Mouse (Mus musculus) MEL (cell line): ENCODE measurements around the gene Lmntd1.

Experiments
- CTCF ChIP-seq, 3 experiments: IDR thresholded peaks in 2 of 3; conservative IDR thresholded peaks in 1 of 3; 2 replicates each; pipeline ENCODE4 v1.5.1; 2011 to 2012; ENCODE audit warnings: low read length in 3 of 3, low read depth in 2 of 3, mild to moderate bottlenecking in 2 of 3, improper control_type of control experiment in 1 of 3, inconsistent platforms in 1 of 3, mixed read lengths in 1 of 3, moderate library complexity in 1 of 3; ENCODE audit not compliant: control insufficient read depth in 1 of 3, insufficient read depth in 1 of 3, poor library complexity in 1 of 3, severe bottlenecking in 1 of 3
- E2F4 ChIP-seq: IDR thresholded peaks from 2 replicates; pipeline ENCODE4 v1.6.1; 2011; ENCODE audit warnings: low read depth, low read length, improper control_type of control experiment, borderline replicate concordance
- ETS1 ChIP-seq: IDR thresholded peaks from 2 replicates; pipeline ENCODE4 v1.6.1; 2012; ENCODE audit warnings: low read depth, mild to moderate bottlenecking, inconsistent platforms, low read length, improper control_type of control experiment, moderate library complexity
- GATA1 ChIP-seq: IDR thresholded peaks from 2 replicates; pipeline ENCODE4 v1.6.1; 2011; ENCODE audit warnings: low read depth, low read length, improper control_type of control experiment
- JUND ChIP-seq: IDR thresholded peaks from 2 replicates; pipeline ENCODE4 v1.6.1; 2011; ENCODE audit warnings: low read depth, mild to moderate bottlenecking, improper control_type of control experiment, low read length
- KAT2A ChIP-seq: conservative IDR thresholded peaks from 2 replicates; pipeline ENCODE4 v1.6.1; 2012; ENCODE audit warnings: low read depth, low read length, improper control_type of control experiment, inconsistent platforms
- MAZ ChIP-seq: IDR thresholded peaks from 2 replicates; pipeline ENCODE4 v1.6.1; 2012; ENCODE audit warnings: low read depth, mild to moderate bottlenecking, inconsistent platforms, low read length, improper control_type of control experiment
- MYC ChIP-seq: IDR thresholded peaks from 2 replicates; pipeline ENCODE4 v1.6.1; 2011; ENCODE audit warnings: low read depth, mild to moderate bottlenecking, low read length, improper control_type of control experiment, moderate library complexity
- POLR2A ChIP-seq, 2 experiments: IDR thresholded peaks; 2 replicates each; pipeline ENCODE4 v1.6.1; 2011 to 2012; ENCODE audit warnings: low read length in 2 of 2, mild to moderate bottlenecking in 2 of 2, control low read depth in 1 of 2, improper control_type of control experiment in 1 of 2, low read depth in 1 of 2, moderate library complexity in 1 of 2; ENCODE audit not compliant: control insufficient read depth in 1 of 2, insufficient read depth in 1 of 2, poor library complexity in 1 of 2
- SIN3A ChIP-seq: IDR thresholded peaks from 2 replicates; pipeline ENCODE4 v1.6.1; 2012; ENCODE audit warnings: low read length, improper control_type of control experiment, inconsistent platforms
- SMC3 ChIP-seq: IDR thresholded peaks from 2 replicates; pipeline ENCODE4 v1.6.1; 2011; ENCODE audit warnings: low read depth, low read length, improper control_type of control experiment
- TBP ChIP-seq: IDR thresholded peaks from 2 replicates; pipeline ENCODE4 v1.8.0; 2011; ENCODE audit warnings: low read depth, low read length, improper control_type of control experiment
- ZKSCAN1 ChIP-seq: IDR thresholded peaks from 2 replicates; pipeline ENCODE4 v1.6.1; 2012; ENCODE audit warnings: low read depth, mild to moderate bottlenecking, inconsistent platforms, low read length, improper control_type of control experiment, moderate library complexity
- ZNF384 ChIP-seq: IDR thresholded peaks from 2 replicates; pipeline ENCODE4 v1.6.1; 2012; ENCODE audit warnings: low read depth, mild to moderate bottlenecking, inconsistent platforms, low read length, improper control_type of control experiment

- TF ChIP-seq ETS1 (no peak), MYC (no peak), ZNF384 (no peak), POLR2A (IDR thresholded peaks at IDR 0.05; ENCODE audit: control insufficient read depth in 1 of 2, insufficient read depth in 1 of 2, low read depth in 1 of 2, low read length in 2 of 2, poor library complexity in 1 of 2) (no peak), E2F4 (no peak), CTCF (IDR thresholded peaks at IDR 0.05 in 2 of 3, conservative IDR thresholded peaks at IDR 0.05 in 1 of 3; ENCODE audit: control insufficient read depth in 1 of 3, insufficient read depth in 1 of 3, low read depth in 2 of 3, low read length in 3 of 3, poor library complexity in 1 of 3, severe bottlenecking in 1 of 3) (no peak), SIN3A (no peak), SMC3 (no peak), ZKSCAN1 (no peak), GATA1 (no peak), JUND (no peak), KAT2A (no peak), MAZ (no peak), TBP (no peak)
Measured at GRCm38 (mm10) chr6:145397881-145398280, 216.2 kb downstream of the Lmntd1 start.
